Mouse (Mus musculus): ENCODE data around the gene Msi2.

The Msi2 gene

DNA sequence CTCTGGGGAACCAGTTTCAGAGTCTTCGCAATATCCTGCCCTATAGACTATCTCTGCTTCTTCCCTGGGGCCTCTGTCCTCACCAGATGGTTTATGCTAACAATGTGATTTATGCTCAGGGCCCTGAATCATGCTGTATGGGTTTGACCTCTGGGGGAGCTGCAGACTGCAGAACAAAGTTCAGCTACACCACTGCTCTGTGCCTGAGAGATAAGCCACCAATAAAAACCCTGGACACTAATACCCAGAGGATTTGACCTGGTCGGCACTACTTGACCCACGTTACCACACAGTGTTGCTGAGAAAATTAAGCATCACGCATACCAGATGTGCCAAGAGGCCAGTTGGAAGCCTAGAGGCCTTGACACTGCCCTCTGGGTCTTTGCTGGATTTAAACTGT, 420.8 kb downstream of the Msi2 start:
- DNase-seq = peak; percentile 59

- DNase-seq = no peak
Observed at GRCm38 (mm10) chr11:88295298-88295697, 423.0 kb downstream of the Msi2 start.

- peak; percentile 77 to 81 for DNase-seq
Observed at GRCm38 (mm10) chr11:88294394-88294710, 424.0 kb downstream of the Msi2 start.

GRCm38 (mm10) chr11:88293631-88294393, 424.5 kb downstream of the Msi2 start, which contains the start of gene Ccdc182:
Gene Ccdc182, plus strand, starts transcription at chr11:88294058.
- peak in 1 of 2 experiments; percentile 7 for DNase-seq

GRCm38 (mm10) chr11:88291688-88292087, 426.6 kb downstream of the Msi2 start:
- peak; percentile 77 to 80 for DNase-seq

GRCm38 (mm10) chr11:88291245-88291644, 427.1 kb downstream of the Msi2 start:
- DNase-seq = no peak
